Comparison of ENCODE assay signal across 13 mouse cellular contexts in the genomic region with DNA sequence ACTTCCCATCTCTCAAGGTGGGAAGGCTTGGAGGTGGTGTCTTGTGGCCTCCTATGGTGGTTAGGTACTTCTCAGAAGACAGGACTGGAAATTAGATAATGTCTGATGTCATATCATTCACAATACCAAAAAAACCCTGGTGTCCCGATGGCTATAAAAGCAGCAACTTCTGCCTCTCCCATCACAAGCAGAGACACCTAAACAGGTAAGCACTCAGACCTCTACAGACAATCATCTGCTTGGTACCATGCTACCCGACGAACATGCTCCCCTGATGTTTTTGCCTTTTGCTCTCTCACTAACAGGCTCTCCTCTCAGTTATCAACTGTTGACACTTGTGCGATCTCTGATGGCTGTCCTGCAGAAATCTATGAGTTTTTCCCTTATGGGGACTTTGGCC. TPM values are rescaled to one million over a fixed set of nuclear protein-coding genes. Genes with fewer than 3 reads are reported as not detected.
"Had no signal": no experiment of that assay in that cellular context is flagged by ENCODE, and none has a peak within 500 bp of the region (broad histone marks: within the 10 kb centered on the region; RNA-seq: fewer than 3 reads in every experiment).

Gene Il22 (plus strand): TSS at position 301 of the 400 bp plus-strand sequence.

- DNase-seq: retina, postnatal 1 day; right cerebral cortex, adult 18-20 months; right cerebral cortex, postnatal 14 days; right cerebral cortex, postnatal 25 days; right cerebral cortex, postnatal 4 days; spleen, adult 18-20 months; thymus, adult 18-20 months; thymus, adult 2 months; thymus, postnatal 14 days; thymus, postnatal 25 days; thymus, postnatal 36 days; thymus, postnatal 4 days had no signal

RNA-seq across cellular contexts. Expression of gene Il22, which starts in this region (rescaled TPM):
- total RNA-seq: neutrophil, adult 5-6 weeks had no signal
